Mouse (Mus musculus): ENCODE results near the gene Cdkal1.

Gene Cdkal1

DNA sequence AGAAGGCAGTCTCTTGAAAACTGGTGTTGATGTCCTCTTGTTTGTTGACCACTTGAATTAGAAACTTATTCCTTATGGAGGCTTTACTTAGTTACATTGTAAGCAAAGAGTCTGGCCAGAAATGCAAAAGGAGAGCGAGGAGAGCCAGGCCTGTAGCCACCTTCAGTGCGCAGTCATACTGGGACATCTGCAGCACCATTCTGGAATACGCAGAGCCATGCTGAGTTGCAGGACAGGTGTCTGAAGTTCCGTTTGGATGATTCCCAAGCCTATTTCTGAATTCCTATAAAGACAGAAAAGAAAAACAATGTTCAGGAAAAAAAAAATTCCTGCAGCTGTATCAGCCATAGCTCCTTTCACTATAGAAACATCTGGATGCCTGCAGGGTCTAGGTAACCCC lies 529.5 kb downstream of the Cdkal1 start:
- DNase-seq, result no peak

DNA sequence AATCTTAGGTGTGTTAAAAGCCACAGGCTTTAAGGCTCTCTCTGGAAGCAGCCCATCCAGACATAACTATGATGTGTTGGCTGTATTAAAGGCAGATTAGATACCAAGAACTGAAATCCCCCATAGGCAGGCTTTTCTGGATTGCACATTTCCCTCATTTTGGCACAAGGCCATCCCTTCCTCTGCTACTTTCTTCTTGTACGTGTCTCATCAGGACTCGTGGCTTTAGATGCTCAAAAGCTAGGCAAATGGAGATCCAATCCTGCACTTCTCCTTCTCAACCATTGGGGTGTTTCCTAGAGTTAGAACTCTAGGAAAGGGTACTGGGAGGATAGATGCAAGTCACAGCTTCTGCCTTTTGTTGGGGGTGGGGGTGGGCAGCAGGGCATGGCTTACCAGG lies 535.1 kb downstream of the Cdkal1 start:
- no peak for DNase-seq

DNA sequence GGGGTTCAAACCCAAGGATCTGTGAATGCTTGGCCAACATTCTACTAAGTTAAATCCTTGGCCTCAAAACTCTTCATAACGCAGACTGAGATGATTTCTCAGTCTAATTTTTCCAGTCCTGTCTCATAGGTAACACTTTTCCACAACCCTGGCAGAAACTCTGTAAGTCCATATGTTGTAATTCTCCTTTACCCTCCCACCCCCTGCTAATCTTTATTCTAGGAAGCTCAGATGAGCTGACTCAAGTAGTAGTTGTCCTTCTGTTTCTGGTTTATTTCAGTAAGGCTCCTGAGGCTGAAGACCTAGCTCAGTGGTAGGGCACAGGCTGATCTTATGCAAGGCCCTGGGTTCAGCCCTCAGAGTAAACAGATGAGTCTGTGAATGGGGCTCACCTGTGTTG lies 537.8 kb downstream of the Cdkal1 start:
- DNase-seq, result no peak

DNA sequence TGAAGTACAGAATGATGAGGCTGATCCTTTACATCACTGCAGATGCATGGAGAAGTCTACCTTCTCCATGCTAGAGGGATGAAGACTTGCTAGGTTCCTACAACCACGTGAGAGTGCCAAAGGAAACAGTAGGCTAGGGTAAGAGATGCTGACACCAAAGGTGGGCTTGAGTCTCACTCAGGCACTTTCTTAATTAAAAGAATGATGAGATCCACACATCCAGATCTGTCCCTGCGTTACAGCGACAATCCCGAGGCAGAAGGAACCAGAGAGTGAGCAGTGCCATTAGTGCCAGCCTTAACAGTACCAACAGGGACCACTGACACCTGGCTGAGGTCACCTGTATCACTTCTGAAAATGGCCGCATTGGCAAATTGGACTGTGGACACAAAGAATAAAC lies 539.2 kb downstream of the Cdkal1 start:
- no peak for DNase-seq

DNA sequence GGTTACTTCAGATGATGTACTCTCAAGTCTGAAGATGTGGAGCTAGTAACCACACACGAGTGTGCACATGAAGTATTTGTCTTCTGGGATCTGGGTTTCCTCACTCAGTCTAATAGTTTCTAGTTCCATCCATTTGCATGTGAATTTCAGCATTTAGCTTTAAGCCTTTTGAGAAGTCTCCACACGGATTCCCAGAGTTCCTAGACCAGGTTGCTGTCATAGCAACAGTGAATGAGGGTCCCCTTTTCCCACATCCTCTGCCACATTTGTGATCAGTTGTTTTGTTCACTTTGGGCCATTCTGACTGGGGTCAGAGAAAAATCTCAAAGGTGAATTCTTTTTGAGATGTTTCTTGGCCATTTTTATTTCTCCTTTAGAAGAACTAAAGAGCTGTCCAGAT lies 543.4 kb downstream of the Cdkal1 start:
- DNase-seq, result peak; percentile 35

DNA sequence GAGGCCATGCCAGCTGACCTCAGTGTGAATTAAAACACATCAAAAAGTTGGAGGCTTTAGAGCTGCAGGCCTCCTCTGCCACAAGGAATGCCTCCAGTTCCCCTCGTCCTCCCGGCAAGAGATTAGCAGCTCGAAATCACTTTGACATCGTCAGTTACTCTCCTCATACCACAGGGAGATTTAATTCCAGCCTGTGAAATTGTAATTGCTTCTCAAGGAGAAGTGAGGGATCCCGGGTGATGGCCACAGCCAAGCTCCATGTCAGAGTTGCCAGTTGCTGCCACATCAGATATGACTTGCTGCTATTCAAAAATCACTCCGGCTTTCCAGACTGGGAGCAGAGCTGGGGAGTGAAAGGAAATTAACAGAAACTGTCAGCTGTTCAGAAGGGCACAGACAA lies 548.1 kb downstream of the Cdkal1 start:
- DNase-seq, result no peak

DNA sequence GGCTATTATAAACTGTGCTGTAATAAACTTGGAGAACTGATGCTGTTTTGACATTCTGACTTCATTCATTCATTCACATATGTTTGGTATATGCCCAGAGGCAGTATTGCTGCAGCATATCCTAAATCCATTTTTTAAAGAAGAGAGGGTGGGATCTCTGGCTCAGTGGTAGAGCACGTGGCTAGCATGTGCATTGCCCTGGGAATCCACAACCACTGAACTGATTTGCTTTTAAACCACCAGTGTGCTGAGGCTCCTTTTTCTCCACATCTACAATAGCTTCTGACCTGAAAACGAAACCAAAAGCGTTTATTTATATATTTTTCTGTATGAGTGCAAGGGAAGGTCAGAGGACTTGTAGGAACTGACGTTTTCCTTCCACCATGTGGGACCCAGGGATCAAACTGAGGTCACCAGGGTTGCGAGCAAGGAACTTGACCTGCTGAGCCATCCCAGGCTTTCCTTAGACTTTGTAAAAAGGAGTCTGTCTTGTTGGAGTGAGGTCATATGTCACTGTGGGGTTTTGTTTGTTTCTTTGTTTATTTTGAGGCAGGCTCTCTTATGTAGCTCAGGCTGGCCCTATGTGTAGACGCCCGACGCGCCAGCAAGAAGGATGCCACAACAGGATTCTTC lies 562.8 kb downstream of the Cdkal1 start:
- no peak for DNase-seq

DNA sequence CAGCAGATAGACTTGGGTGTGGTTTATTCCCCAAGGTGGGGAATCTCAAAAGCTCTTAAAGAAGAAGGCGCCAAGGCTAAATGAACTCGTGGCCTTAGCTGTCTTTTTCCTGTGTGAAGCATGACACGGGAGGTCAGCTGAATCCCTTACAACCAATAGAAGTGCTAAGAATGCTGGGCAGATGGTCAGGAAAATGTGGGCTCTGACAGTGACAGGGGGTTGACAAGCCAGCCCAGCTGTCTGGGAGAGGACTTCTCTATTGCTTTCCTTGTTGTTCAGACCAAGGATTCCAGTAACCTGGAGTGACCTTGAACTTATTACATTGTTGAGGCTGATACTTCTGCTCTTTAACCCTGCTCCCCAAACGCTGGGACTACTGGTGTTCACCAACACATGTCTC lies 564.9 kb downstream of the Cdkal1 start:
- DNase-seq, result no peak

DNA sequence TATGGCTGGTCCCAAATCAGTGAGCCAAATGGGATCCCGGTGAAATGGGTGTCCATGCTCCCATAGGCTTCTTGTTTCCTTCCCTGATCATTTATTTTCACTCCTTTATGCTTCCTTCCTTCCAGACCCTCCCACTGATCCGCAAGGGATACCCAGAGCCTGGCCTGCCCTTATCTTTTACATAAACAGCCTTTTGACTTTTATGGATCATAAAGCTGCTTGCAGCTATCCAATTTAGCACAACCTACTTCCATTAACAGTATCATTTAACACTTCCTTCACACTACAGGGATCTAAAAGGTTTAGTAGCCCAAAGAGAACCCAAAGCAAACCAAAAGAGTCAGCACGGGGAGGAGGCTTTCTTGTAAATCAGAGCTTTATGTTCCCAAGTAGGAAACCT lies 570.4 kb downstream of the Cdkal1 start:
- no peak for DNase-seq

DNA sequence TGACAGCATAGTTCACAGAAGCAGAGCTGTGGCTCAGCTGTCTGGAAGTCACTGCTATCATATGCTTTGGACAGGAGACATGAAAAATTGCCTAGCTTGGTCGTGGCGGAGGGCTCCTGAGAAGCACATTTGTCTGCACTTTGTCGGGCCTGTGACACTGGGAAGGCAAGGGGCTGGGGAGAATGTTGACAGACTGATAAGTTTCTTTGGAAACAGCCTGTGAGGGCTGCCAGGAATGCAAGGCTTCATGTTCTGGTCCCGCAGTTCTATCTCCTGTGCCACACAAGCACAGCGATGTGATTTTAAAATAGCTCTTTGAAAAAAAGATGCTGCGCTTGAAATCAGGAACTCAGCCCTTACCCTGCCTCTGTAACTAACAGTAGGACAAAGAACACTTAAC lies 573.9 kb downstream of the Cdkal1 start:
- DNase-seq, result peak; percentile 18

DNA sequence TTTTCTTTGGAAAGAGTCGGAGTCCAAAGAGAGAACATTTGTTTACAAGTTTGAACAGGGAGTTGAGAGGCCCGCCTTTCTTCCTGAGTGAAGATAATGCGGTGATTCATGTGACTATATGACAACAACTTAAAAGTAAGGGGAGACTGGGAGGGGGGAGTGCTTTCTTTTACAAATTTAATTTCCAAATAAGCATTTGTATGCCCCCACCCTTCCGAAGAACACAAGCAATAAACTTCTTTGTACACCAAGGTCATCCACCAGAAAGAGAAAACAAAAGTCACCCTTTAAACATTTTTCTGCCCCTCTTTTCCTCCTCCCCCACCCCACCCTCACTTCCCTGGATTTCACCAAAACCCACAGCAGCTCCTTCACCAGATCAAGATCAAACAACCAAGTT lies 577.3 kb downstream of the Cdkal1 start:
- no peak for DNase-seq

DNA sequence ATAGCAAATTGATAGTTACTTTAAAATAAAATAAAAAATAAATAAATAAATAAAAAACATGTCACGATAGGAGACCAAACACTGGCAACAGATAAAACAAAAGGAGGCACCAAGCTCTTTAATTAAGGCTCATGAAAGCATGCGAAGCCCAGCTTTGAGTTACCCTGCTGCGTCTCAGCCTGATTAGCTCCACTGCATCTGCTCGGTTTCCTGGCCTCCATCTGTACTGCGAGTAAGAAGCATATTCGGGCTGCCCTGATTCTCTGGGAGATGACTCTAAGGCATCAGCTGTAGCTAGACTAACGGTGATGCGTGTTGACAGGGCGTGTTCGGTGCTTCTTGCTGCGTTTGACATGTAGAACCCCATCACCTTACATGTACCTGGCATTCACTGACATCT lies 581.2 kb downstream of the Cdkal1 start:
- peak; percentile 18 for DNase-seq

DNA sequence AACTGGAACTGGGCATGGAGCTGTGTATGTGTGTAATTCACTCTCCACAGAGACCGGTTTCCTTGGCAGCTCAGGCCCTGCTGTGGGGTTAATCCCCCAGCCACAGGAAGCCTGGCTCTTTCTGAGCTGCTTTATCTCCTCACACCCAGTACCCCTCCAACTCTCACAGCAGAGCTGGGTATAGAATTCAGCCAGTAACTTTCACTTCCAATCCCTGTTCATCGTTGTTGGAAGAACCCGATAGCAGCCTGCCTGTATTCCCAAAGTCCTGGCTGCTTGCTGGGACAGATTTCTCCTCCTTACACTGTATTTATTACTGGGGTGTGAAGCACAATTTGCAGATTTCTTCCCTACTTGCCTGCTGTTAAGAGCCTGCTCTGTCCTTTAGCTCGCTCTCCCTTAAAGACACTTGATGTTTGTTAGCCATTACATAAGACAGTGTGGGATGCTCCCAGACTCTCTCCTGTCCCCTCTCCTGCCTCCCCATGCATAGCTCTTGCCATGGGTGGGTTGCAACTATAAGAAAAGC lies 581.7 kb downstream of the Cdkal1 start:
- no peak for DNase-seq

DNA sequence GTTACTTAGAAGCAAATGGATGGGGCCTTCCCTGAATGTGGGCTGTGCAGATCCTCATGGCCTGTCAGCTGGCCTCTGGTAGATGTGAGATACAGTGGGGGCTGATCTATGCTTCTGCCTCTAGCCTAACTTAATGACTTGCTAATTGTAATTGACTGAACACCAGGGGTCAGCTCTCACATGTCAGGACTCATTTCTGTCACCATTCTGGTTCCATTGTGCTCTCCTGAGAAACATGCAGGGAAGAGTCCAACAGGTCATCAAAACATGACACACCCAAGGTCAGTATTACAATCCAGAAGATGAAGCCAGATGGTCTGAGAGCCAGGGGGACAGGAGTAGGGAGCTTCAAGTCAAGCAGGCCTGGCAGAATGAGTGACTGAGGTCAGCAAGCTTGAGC lies 584.0 kb downstream of the Cdkal1 start:
- no peak for DNase-seq

DNA sequence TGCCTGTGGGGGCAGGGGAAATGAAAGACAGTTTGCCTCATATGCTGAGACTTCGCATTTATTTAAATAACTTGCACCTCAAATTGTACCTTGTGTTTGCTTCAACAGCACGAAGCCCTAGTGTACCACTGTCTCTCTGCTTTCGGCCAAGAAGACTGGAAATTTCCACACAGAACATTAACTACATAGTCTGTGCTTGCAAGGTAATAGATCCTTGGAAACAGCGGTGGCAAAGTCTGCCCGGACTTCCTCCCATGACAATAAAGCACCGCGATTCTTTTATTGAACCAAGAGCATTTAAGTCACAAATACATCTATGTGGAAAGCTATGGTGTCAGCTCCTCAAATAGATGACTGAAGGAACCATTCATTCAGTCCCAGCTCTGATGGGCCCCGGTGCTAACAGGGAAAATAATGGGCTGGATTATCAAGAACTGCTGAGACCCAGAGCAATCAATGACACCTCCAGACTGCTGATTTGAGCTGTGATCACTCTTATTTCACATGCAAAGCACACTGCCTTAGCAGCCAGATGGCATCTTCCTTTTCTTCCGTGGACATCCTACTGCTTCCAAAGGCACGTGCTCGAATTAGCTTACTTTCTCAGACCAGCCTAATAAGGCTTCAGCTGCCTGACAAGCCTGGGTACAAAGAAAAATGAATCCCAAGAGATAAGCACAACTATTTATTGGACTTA lies 591.3 kb downstream of the Cdkal1 start:
- no peak for DNase-seq

DNA sequence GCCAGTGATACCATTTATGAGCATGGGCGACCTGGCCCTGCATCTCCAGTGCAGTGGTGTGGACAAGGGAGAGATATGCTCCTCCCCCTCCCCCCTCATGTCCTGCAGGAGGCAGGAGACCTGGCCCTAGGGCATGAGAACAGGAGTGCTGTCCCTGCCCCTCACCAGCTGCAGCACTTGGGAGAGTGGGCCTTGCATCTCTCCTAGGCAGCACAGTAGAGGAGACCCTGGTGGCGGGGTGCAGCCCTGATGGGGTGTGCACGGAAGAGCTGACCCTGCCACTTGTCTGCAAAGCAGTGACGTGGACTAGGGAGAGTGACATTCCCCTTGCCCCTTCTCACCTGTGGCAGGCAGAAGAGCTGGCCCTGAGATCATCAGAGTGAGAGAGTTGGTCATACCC lies 593.3 kb downstream of the Cdkal1 start:
- no peak for DNase-seq

DNA sequence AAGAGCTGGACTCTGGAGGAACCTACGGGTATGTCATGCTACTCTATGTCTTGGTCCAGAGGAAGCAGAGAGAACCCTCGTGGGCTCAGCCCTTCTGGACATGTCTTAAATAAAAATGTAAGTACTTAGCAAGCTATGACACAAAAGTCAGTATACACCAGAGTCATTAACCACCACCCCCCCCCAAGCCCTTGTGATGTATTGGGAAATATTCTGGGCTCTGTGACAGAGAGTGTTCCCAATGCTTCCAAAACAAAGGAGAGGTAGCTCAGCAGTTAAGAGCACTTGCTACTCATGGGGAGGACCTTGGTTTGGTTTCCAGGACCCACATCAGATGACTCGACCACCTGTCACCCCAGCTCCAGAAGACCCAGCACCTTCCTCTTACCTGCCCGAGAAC lies 606.9 kb downstream of the Cdkal1 start:
- no peak for DNase-seq

DNA sequence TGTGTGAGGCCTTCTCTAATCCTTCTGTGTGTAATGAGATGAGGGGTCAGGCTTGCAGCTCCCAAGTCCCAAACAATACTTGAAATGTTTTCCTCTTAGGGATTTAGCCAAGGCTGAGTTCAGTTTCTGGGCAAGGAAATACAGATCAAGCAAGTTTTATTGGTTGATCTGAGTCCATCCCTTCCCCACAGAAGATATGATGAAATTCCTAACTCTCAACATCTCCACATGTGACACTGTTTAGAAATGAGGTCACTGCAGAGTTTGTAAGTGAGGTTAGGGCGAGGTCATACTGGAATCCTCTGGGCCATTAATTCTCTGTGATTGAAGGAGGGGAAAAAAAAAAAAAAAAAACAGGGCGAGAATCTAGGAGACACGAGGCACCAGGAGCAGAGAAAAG lies 607.7 kb downstream of the Cdkal1 start:
- DNase-seq, result no peak

DNA sequence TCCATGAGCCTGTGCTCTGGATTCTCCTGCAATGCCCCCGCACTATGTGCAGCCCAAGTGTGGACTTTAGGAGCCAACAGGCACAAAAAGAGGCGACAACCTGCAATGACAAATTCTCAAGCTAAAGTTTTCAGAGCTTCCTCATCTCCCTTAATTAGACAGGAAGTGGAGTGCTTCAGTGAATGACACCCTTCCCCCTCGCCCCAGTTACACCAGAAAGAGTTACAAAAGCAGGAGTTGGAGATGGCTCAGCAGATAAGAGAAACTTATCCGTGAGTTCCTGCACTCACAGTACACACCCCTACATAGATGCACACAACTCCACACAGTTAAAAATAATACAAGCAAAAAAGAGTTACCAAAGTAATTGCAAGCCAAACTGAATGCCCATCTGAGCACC lies 620.4 kb downstream of the Cdkal1 start:
- no peak for DNase-seq

DNA sequence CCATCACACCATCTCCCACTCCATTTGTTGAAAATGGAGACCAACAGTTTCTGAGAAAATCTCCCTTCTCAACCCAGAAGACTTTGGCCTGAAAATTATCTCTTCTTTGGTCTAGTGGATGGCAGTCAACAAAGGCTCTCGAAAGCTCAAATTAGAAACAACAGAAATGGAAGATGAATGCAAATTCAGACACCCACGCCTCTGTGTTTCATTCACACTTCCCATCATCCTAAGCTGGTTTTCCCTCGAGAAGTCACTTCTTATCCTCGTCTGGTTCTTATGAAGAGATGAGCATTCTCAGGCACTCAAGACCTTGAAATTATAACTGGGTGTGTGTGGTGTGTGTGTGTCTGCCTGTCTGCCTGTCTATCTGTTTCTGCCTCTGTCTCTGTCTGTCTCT lies 621.0 kb downstream of the Cdkal1 start:
- no peak for DNase-seq

DNA sequence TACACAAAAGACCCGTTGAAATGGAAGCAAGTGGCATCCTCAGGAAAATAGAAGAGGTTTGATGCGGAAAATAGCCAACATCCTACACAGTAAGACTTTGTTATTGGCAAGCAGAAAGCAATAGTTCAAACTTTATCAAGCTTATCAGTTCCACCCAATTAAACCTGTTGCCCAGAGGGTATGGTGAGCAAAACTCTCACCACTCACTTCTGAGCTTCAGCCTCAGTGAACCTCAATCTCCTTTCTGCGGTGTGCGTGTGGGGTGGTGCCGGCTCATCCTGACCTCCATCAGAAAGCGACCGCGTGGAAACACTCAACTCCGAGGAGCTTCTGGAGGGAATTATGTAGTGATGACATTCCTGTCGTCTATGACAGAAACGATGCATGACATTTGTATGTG lies 621.5 kb downstream of the Cdkal1 start:
- no peak for DNase-seq

DNA sequence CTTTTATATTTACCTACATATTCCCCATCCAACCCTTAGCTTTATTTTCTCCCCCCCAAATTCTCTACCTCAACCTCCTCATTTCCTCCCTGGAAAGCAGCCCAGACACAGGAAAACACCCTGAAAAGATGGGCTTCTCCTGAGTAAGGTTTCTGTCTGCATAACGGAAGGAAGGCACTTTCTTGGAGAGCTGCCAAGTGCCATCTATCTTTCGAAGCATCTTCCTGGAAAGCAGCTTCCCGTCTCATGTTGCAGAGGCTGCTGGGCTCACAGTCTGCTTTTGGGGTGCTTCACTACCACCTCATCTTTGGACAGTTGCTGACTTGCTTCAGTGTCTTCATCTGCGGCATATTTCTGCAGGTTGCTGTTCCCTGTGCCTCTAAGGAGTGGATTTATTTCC lies 622.8 kb downstream of the Cdkal1 start:
- peak; percentile 41 for DNase-seq

DNA sequence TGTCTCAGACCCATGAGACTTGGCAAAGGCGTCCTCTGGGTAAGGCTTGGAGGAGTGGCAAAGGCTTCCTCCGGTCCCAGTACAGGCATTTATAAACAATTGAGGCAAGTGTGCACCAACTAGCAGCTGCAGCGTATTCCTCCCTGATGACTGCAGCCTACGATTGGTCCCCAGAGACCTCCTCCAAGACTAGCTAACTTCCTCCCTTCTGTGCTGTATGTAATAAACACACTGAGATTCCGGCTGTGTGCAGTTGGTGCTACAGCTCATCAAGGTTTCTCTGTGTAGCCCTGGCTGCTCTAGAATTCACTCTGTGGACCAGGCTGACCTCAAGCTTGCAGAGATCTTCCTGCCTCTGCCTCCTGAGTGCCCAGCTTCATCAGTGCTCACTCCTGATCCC lies 630.7 kb downstream of the Cdkal1 start:
- no peak for DNase-seq

DNA sequence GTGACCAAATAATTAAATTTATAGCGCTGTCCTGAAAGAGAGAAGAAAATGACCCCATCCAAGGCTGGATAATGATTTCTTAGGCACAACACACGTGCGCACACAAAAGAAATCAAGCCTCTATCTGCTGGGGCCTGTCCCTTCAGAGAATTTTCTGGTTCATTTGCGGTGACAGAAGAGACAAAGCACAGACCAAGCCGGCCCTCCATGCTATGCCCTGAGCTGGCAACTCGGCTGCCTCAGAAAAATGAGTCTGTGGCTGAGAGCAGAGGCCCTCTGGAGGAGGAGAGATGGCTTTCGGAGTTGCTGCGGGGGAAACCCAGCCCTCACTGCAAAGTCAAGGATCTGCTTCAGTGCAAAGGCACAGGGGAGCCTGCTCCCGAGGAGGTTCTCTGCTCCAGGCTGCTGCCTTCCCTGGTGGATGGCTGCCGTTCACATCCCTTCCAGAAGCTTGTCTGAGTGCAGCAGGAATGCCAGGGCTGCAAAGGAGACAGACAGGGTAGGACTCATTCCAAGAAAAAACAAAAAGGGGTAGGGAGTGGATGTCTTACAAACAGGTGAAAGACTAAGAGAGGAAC lies 633.1 kb downstream of the Cdkal1 start:
- peak; percentile 81 for DNase-seq

DNA sequence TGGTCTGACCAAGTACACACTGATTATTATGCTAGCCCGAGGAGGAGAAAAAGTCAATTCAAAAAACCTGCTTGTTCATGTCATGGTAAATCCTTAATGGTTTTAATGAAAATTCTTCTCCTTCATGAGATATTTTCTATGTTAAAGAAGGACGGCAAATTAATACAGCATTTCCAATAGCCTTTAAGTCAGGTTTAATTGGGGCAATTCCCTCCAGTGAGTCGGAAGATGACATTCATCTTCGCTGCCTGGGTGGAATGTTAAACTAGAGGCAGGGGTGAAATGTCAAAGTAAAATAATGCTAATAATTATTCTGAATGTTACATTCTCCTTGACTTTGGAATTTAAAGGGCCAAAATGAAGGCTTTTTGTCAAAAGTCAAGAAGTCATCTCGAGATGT lies 633.8 kb downstream of the Cdkal1 start:
- no peak for DNase-seq

All from embryo, embryonic 11 days (tissue).